Mouse (Mus musculus) ES-Bruce4 (cell line): Measurements from ENCODE around the gene Rundc1. TPM values are rescaled to one million over a fixed set of nuclear protein-coding genes. Genes with fewer than 3 reads are reported as not detected.
"Not testable (repeated sequence)": the region's sequence is repeated elsewhere in the genome, so short reads cannot be mapped to it uniquely, and the experiment has no call there.

ENCODE experiments used
- H3K27ac ChIP-seq: 2 replicates; pipeline ENCODE4 v1.5.1; 2012; ENCODE audit warnings: low read length, inconsistent platforms; ENCODE audit not compliant: insufficient read depth
- H3K27me3 ChIP-seq: 2 replicates; pipeline ENCODE4 v1.6.1; 2012; ENCODE audit warnings: mild to moderate bottlenecking, low read length, inconsistent platforms; ENCODE audit not compliant: control insufficient read depth, poor library complexity, insufficient read depth, severe bottlenecking
- H3K36me3 ChIP-seq: 2 replicates; pipeline ENCODE4 v1.6.1; 2012; ENCODE audit warnings: inconsistent platforms, mild to moderate bottlenecking, low read length, moderate library complexity; ENCODE audit not compliant: control insufficient read depth, poor library complexity, insufficient read depth, severe bottlenecking
- H3K4me1 ChIP-seq: one replicate; pipeline ENCODE4 v1.8.1; 2011; ENCODE audit warnings: low read length; ENCODE audit not compliant: control insufficient read depth, insufficient read depth
- H3K4me3 ChIP-seq: 2 replicates; pipeline ENCODE4 v1.5.1; 2011; ENCODE audit warnings: low read depth, mild to moderate bottlenecking, low read length
- H3K9ac ChIP-seq: 2 replicates; pipeline ENCODE4 v1.6.1; 2012; ENCODE audit warnings: low read depth, mild to moderate bottlenecking, inconsistent platforms; ENCODE audit not compliant: poor library complexity, severe bottlenecking
- H3K9me3 ChIP-seq: replicated peaks from 2 replicates; pipeline ENCODE4 v1.6.1; 2012; ENCODE audit warnings: mild to moderate bottlenecking, low read length, inconsistent platforms; ENCODE audit not compliant: control insufficient read depth, poor library complexity, insufficient read depth, severe bottlenecking
- CTCF ChIP-seq: IDR thresholded peaks from one replicate; pipeline ENCODE4 v1.8.1; 2011; ENCODE audit warnings: low read depth, low read length
- EP300 ChIP-seq: IDR thresholded peaks from 2 replicates; pipeline ENCODE4 v1.6.1; 2011; ENCODE audit warnings: low read depth, low read length; ENCODE audit not compliant: insufficient read depth
- POLR2A ChIP-seq: IDR thresholded peaks from one replicate; pipeline ENCODE4 v1.8.1; 2011; ENCODE audit warnings: low read length; ENCODE audit not compliant: insufficient read depth
- polyA plus RNA-seq: library from polyadenylated mRNA; stranded (reverse); fragments of >200 nt; gene quantifications from 2 replicates; pipeline ENCODE4 v1.2.4, GENCODE M21; 2011; ENCODE audit warnings: low read depth; ENCODE audit not compliant: missing spikeins, insufficient read depth, insufficient read length

Rundc1 gene
- polyA plus RNA-seq, 1 experiment = 5.4 TPM

- H3K4me1 ChIP-seq = peaks cover 3% of the 10 kb centered on the region
- no peak for TF ChIP-seq POLR2A
- TF ChIP-seq EP300 = no peak
- no peak for TF ChIP-seq CTCF
Measured at GRCm38 (mm10) chr11:101472336-101472735, 47.5 kb downstream of the Rundc1 start.

GRCm38 (mm10) chr11:101473686-101474085 lies 48.8 kb downstream of the Rundc1 start:
- H3K36me3 ChIP-seq, H3K9me3 ChIP-seq, H3K27me3 ChIP-seq, H3K4me3 ChIP-seq, H3K27ac ChIP-seq, H3K9ac ChIP-seq, H3K4me1 ChIP-seq: not testable (repeated sequence)

More at GRCm38 (mm10) chr11:101472336-101472735, 47.5 kb downstream of the Rundc1 start:
- Histone ChIP-seq H3K27me3 (no peaks in the 10 kb centered on the region), H3K9ac (no peak overlapping the region), H3K9me3 (no peaks in the 10 kb centered on the region), H3K4me3 (no peak overlapping the region), H3K36me3 (no peaks in the 10 kb centered on the region), H3K27ac (no peak overlapping the region)

GRCm38 (mm10) chr11:101474298-101474697 lies 49.4 kb downstream of the Rundc1 start:
- no peak overlapping the region for H3K4me3 ChIP-seq
- H3K9ac ChIP-seq = no peak overlapping the region
- no peaks in the 10 kb centered on the region for H3K36me3 ChIP-seq
- no peaks in the 10 kb centered on the region for H3K27me3 ChIP-seq
- H3K9me3 ChIP-seq = no peaks in the 10 kb centered on the region
- no peak overlapping the region for H3K27ac ChIP-seq
- H3K4me1 ChIP-seq = peaks cover 6% of the 10 kb centered on the region
- TF ChIP-seq CTCF = no peak
- no peak for TF ChIP-seq POLR2A
- TF ChIP-seq EP300 = no peak

- H3K27ac ChIP-seq, H3K36me3 ChIP-seq, H3K4me3 ChIP-seq, H3K4me1 ChIP-seq, H3K9ac ChIP-seq, H3K27me3 ChIP-seq, H3K9me3 ChIP-seq: not testable (repeated sequence)
Measured at GRCm38 (mm10) chr11:101476361-101476760, 51.5 kb downstream of the Rundc1 start.

- no peak overlapping the region for H3K27ac ChIP-seq
- H3K9ac ChIP-seq = no peak overlapping the region
- H3K4me1 ChIP-seq = peaks cover 9% of the 10 kb centered on the region
- no peaks in the 10 kb centered on the region for H3K27me3 ChIP-seq
- no peaks in the 10 kb centered on the region for H3K9me3 ChIP-seq
- H3K36me3 ChIP-seq = no peaks in the 10 kb centered on the region
- no peak for TF ChIP-seq CTCF
- TF ChIP-seq EP300 = no peak
- TF ChIP-seq POLR2A = no peak
- H3K4me3 ChIP-seq = no peak overlapping the region
Measured at GRCm38 (mm10) chr11:101477194-101477551, 52.3 kb downstream of the Rundc1 start.

GRCm38 (mm10) chr11:101477552-101478211 lies 52.8 kb downstream of the Rundc1 start:
- H3K9me3 ChIP-seq = no peaks in the 10 kb centered on the region
- H3K27ac ChIP-seq = no peak overlapping the region
- no peaks in the 10 kb centered on the region for H3K27me3 ChIP-seq
- no peaks in the 10 kb centered on the region for H3K36me3 ChIP-seq
- TF ChIP-seq EP300 = no peak
- TF ChIP-seq POLR2A = no peak
- no peak for TF ChIP-seq CTCF
- H3K9ac ChIP-seq = no peak overlapping the region
- H3K4me1 ChIP-seq = peaks cover 9% of the 10 kb centered on the region
- no peak overlapping the region for H3K4me3 ChIP-seq
